Mouse (Mus musculus) megakaryocyte progenitor cell, adult 5-6 weeks (primary cell): ENCODE data around the gene Gnmt. TPM values are rescaled to one million over a fixed set of nuclear protein-coding genes. Genes with fewer than 3 reads are reported as not detected.

Experiments
- ATAC-seq: replicated peaks from 2 replicates; pipeline ENCODE4 v1.8.0; 2016; ENCODE audit warnings: mild to moderate bottlenecking, moderate TSS enrichment, inconsistent platforms; ENCODE audit not compliant: poor library complexity
- total RNA-seq, 2 experiments: library from RNA; stranded (forward) in 1 of 2; stranded (reverse) in 1 of 2; fragments of 157-497, 149-512 nt in 1 of 2; fragments of 200-1000 nt in 1 of 2; gene quantifications; 2 replicates each; pipeline versions ENCODE4 v1.2.3 to v1.2.4; 2015 to 2017

Gnmt gene
- total RNA-seq, 2 experiments from 2014 or later, result not detected

- ATAC-seq, result no peak
These were observed 16.5 kb upstream of the Gnmt start for GRCm38 (mm10) chr17:46745506-46745905.

- no peak for ATAC-seq
These were observed 14.0 kb upstream of the Gnmt start for GRCm38 (mm10) chr17:46742986-46743385.

GRCm38 (mm10) chr17:46741305-46741704, 12.3 kb upstream of the Gnmt start:
- no peak for ATAC-seq

- ATAC-seq, result peak; percentile 90
These were observed 7.2 kb upstream of the Gnmt start for GRCm38 (mm10) chr17:46736160-46736559.

GRCm38 (mm10) chr17:46735287-46735686, 6.3 kb upstream of the Gnmt start:
- no peak for ATAC-seq

- ATAC-seq, result no peak
These were observed 5.1 kb upstream of the Gnmt start for GRCm38 (mm10) chr17:46734055-46734454.

GRCm38 (mm10) chr17:46728496-46728895, 472 bp downstream of the Gnmt start:
- ATAC-seq, result no peak

GRCm38 (mm10) chr17:46728021-46728420, 947 bp downstream of the Gnmt start:
- ATAC-seq, result no peak

- no peak for ATAC-seq
These were observed 1.7 kb downstream of the Gnmt start for GRCm38 (mm10) chr17:46727271-46727670.

GRCm38 (mm10) chr17:46725731-46726645, 3.0 kb downstream of the Gnmt start:
- ATAC-seq, result no peak

- peak; percentile 81 for ATAC-seq
These were observed 3.7 kb downstream of the Gnmt start for GRCm38 (mm10) chr17:46725273-46725672.

GRCm38 (mm10) chr17:46724477-46725084, 4.4 kb downstream of the Gnmt start:
- ATAC-seq, result no peak

GRCm38 (mm10) chr17:46721077-46721476, 7.9 kb downstream of the Gnmt start:
- no peak for ATAC-seq

GRCm38 (mm10) chr17:46714756-46715481, 14.0 kb downstream of the Gnmt start:
- ATAC-seq, result no peak

- ATAC-seq, result no peak
These were observed 15.1 kb downstream of the Gnmt start for GRCm38 (mm10) chr17:46713849-46714248.

- ATAC-seq, result no peak; the same call in 1 of the 2 replicates
These were observed 16.5 kb downstream of the Gnmt start for GRCm38 (mm10) chr17:46712442-46712841.

GRCm38 (mm10) chr17:46711612-46712271, 17.2 kb downstream of the Gnmt start:
- peak; percentile 15 for ATAC-seq

GRCm38 (mm10) chr17:46710959-46711597, 17.9 kb downstream of the Gnmt start, which contains the start of gene Pex6:
Gene Pex6, plus strand, starts transcription at chr17:46711463.
- peak; percentile 97 for ATAC-seq

GRCm38 (mm10) chr17:46706375-46707089, 22.4 kb downstream of the Gnmt start:
- ATAC-seq, result no peak
